Mouse (Mus musculus): ENCODE data around the gene Hectd2. TPM values are rescaled to one million over a fixed set of nuclear protein-coding genes. Genes with fewer than 3 reads are reported as not detected.

Hectd2 gene
- polyA plus RNA-seq, 1 experiment from 2014 or later, result 4.5 TPM

GRCm38 (mm10) chr19:36664417-36664816 is 110.0 kb downstream of the Hectd2 start:
- Histone ChIP-seq H3K9ac (no peak overlapping the region), H3K36me3 (no peaks in the 10 kb centered on the region), H3K4me2 (no peak overlapping the region), H3K4me3 (replicated peaks) (no peak overlapping the region), H3K4me1 (no peaks in the 10 kb centered on the region), H3K27me3 (replicated peaks) (no peaks in the 10 kb centered on the region), H3K27ac (no peak overlapping the region), H3K9me3 (no peaks in the 10 kb centered on the region)
- 83% methylated on average over 6 of the region's 6 CpGs for WGBS
- ATAC-seq (ENCODE audit: insufficient read depth, low FRiP score, low read depth), result no peak

GRCm38 (mm10) chr19:36665206-36665605 is 110.8 kb downstream of the Hectd2 start:
- Histone ChIP-seq H3K36me3 (no peaks in the 10 kb centered on the region), H3K27me3 (replicated peaks) (no peaks in the 10 kb centered on the region), H3K9ac (no peak overlapping the region), H3K4me3 (replicated peaks) (no peak overlapping the region), H3K4me1 (no peaks in the 10 kb centered on the region), H3K4me2 (no peak overlapping the region), H3K27ac (no peak overlapping the region), H3K9me3 (no peaks in the 10 kb centered on the region)
- ATAC-seq (ENCODE audit: insufficient read depth, low FRiP score, low read depth), result no peak
- 77% methylated on average over 7 of the region's 7 CpGs for WGBS

- no peak overlapping the region for H3K4me2 ChIP-seq
- no peaks in the 10 kb centered on the region for H3K36me3 ChIP-seq
- no peak overlapping the region for H3K4me3 ChIP-seq (replicated peaks)
- 41% methylated on average over 5 of the region's 5 CpGs for WGBS
- H3K4me1 ChIP-seq, result 0 out of 2 replicates have a peak, but pooled peaks cover 3% of the 10 kb centered on the region
- no peaks in the 10 kb centered on the region for H3K9me3 ChIP-seq
- no peak overlapping the region for H3K27ac ChIP-seq
- no peaks in the 10 kb centered on the region for H3K27me3 ChIP-seq (replicated peaks)
- no peak overlapping the region for H3K9ac ChIP-seq
- ATAC-seq (ENCODE audit: insufficient read depth, low FRiP score, low read depth), result no peak
These were observed 111.2 kb downstream of the Hectd2 start for GRCm38 (mm10) chr19:36665641-36666040.

- no peaks in the 10 kb centered on the region for H3K36me3 ChIP-seq
These were observed 112.0 kb downstream of the Hectd2 start for GRCm38 (mm10) chr19:36666471-36666870.

GRCm38 (mm10) chr19:36667368-36667767 is 112.9 kb downstream of the Hectd2 start:
- Histone ChIP-seq H3K27me3 (replicated peaks) (no peaks in the 10 kb centered on the region), H3K36me3 (no peaks in the 10 kb centered on the region), H3K9me3 (no peaks in the 10 kb centered on the region), H3K4me2 (no peak overlapping the region), H3K27ac (no peak overlapping the region), H3K4me1 (0 out of 2 replicates have a peak, but pooled peaks cover 5% of the 10 kb centered on the region), H3K4me3 (replicated peaks) (no peak overlapping the region), H3K9ac (no peak overlapping the region)
- WGBS, result 89% methylated on average over 6 of the region's 6 CpGs
- ATAC-seq (ENCODE audit: insufficient read depth, low FRiP score, low read depth), result no peak

More at GRCm38 (mm10) chr19:36666471-36666870, 112.0 kb downstream of the Hectd2 start:
- Histone ChIP-seq H3K27ac (no peak overlapping the region), H3K4me2 (no peak overlapping the region), H3K4me1 (0 out of 2 replicates have a peak, but pooled peaks cover 5% of the 10 kb centered on the region), H3K9me3 (no peaks in the 10 kb centered on the region), H3K9ac (no peak overlapping the region), H3K4me3 (replicated peaks) (no peak overlapping the region), H3K27me3 (replicated peaks) (no peaks in the 10 kb centered on the region)
- ATAC-seq (ENCODE audit: insufficient read depth, low FRiP score, low read depth), result no peak
- WGBS, result 88% methylated on average over 5 of the region's 5 CpGs

- Histone ChIP-seq H3K9me3 (no peaks in the 10 kb centered on the region), H3K27ac (no peak overlapping the region), H3K9ac (no peak overlapping the region), H3K4me1 (0 out of 2 replicates have a peak, but pooled peaks cover 5% of the 10 kb centered on the region), H3K36me3 (no peaks in the 10 kb centered on the region), H3K4me3 (replicated peaks) (no peak overlapping the region), H3K27me3 (replicated peaks) (no peaks in the 10 kb centered on the region), H3K4me2 (no peak overlapping the region)
- ATAC-seq (ENCODE audit: insufficient read depth, low FRiP score, low read depth), result no peak
- 92% methylated on average over 1 of the region's 1 CpGs for WGBS
These were observed 113.7 kb downstream of the Hectd2 start for GRCm38 (mm10) chr19:36668098-36668497.

- Histone ChIP-seq H3K9ac (no peak overlapping the region), H3K36me3 (no peaks in the 10 kb centered on the region), H3K27ac (no peak overlapping the region), H3K4me2 (no peak overlapping the region), H3K4me3 (replicated peaks) (no peak overlapping the region), H3K4me1 (0 out of 2 replicates have a peak, but pooled peaks cover 5% of the 10 kb centered on the region), H3K9me3 (no peaks in the 10 kb centered on the region), H3K27me3 (replicated peaks) (no peaks in the 10 kb centered on the region)
- ATAC-seq (ENCODE audit: insufficient read depth, low FRiP score, low read depth), result no peak
- WGBS, result 80% methylated on average over 2 of the region's 2 CpGs
These were observed 114.6 kb downstream of the Hectd2 start for GRCm38 (mm10) chr19:36668881-36669639.

- Histone ChIP-seq H3K27me3 (replicated peaks) (no peaks in the 10 kb centered on the region), H3K9ac (no peak overlapping the region), H3K36me3 (no peaks in the 10 kb centered on the region), H3K9me3 (no peaks in the 10 kb centered on the region), H3K4me2 (no peak overlapping the region), H3K4me1 (0 out of 2 replicates have a peak, but pooled peaks cover 5% of the 10 kb centered on the region), H3K4me3 (replicated peaks) (no peak overlapping the region), H3K27ac (no peak overlapping the region)
- no peak for ATAC-seq (ENCODE audit: insufficient read depth, low FRiP score, low read depth)
- 59% methylated on average over 5 of the region's 5 CpGs for WGBS
These were observed 115.4 kb downstream of the Hectd2 start for GRCm38 (mm10) chr19:36669720-36670451.

Other genes starting within 250 kb of the Hectd2 start
- gene Pcgf5, start 206.3 kb upstream of the Hectd2 start, polyA plus RNA-seq (2015; fragmentation: Nextera tagmentation; extraction: Ambion mirVana), result 18.0 and 19.9 TPM in 2 replicates
- 20.8 and 22.0 TPM in 2 replicates for gene Ppp1r3c, start 182.0 kb downstream of the Hectd2 start, polyA plus RNA-seq (2015; fragmentation: Nextera tagmentation; extraction: Ambion mirVana)